Mouse (Mus musculus): ENCODE measurements around the gene Ndufs8. TPM values are rescaled to one million over a fixed set of nuclear protein-coding genes. Genes with fewer than 3 reads are reported as not detected.

Ndufs8 gene
- total RNA-seq, 1 experiment from 2014 or later, result 341 TPM

- no peak for DNase-seq
Measured at GRCm38 (mm10) chr19:3931716-3932115, 19.1 kb upstream of the Ndufs8 start.

GRCm38 (mm10) chr19:3930262-3931057, 17.9 kb upstream of the Ndufs8 start:
- DNase-seq, result no peak

- DNase-seq, result peak; percentile 98
Measured at GRCm38 (mm10) chr19:3929211-3929941, 16.8 kb upstream of the Ndufs8 start, which contains the start of gene Aldh3b1. TSS of gene Aldh3b1 (minus strand) at chr19:3929808.

GRCm38 (mm10) chr19:3928779-3929178, 16.2 kb upstream of the Ndufs8 start:
- no peak for DNase-seq

GRCm38 (mm10) chr19:3927989-3928388, 15.4 kb upstream of the Ndufs8 start:
- no peak for DNase-seq

GRCm38 (mm10) chr19:3926685-3927084, 14.1 kb upstream of the Ndufs8 start:
- no peak for DNase-seq

- no peak for DNase-seq
Measured at GRCm38 (mm10) chr19:3926279-3926678, 13.7 kb upstream of the Ndufs8 start.

- DNase-seq, result no peak
Measured at GRCm38 (mm10) chr19:3925859-3926258, 13.3 kb upstream of the Ndufs8 start.

- DNase-seq, result no peak
Measured at GRCm38 (mm10) chr19:3924868-3925267, 12.3 kb upstream of the Ndufs8 start.

GRCm38 (mm10) chr19:3924190-3924589, 11.6 kb upstream of the Ndufs8 start:
- DNase-seq, result peak; percentile 64

GRCm38 (mm10) chr19:3923586-3923985, 11.0 kb upstream of the Ndufs8 start:
- DNase-seq, result no peak

- DNase-seq, result no peak
Measured at GRCm38 (mm10) chr19:3922661-3923371, 10.2 kb upstream of the Ndufs8 start.

GRCm38 (mm10) chr19:3919928-3920327, 7.4 kb upstream of the Ndufs8 start:
- no peak for DNase-seq

- DNase-seq, result no peak
Measured at GRCm38 (mm10) chr19:3916727-3917126, 4.2 kb upstream of the Ndufs8 start.

GRCm38 (mm10) chr19:3914535-3914934, 2.0 kb upstream of the Ndufs8 start:
- DNase-seq, result no peak

GRCm38 (mm10) chr19:3913692-3914091, 1.1 kb upstream of the Ndufs8 start:
- DNase-seq, result no peak

- DNase-seq, result no peak
Measured at GRCm38 (mm10) chr19:3910206-3910605, 2.4 kb downstream of the Ndufs8 start.

GRCm38 (mm10) chr19:3907876-3908660, 4.5 kb downstream of the Ndufs8 start:
- DNase-seq, result no peak

- DNase-seq, result peak; percentile 86
Measured at GRCm38 (mm10) chr19:3906795-3907786, 5.5 kb downstream of the Ndufs8 start, which contains the start of gene Tcirg1. TSS of gene Tcirg1 (minus strand) at chr19:3907133.

- DNase-seq, result no peak
Measured at GRCm38 (mm10) chr19:3906326-3906725, 6.2 kb downstream of the Ndufs8 start.
